Mouse (Mus musculus): Measurements from ENCODE around the gene Map1b. TPM values are rescaled to one million over a fixed set of nuclear protein-coding genes. Genes with fewer than 3 reads are reported as not detected.

The Map1b gene
- polyA plus RNA-seq, 1 experiment from 2014 or later: 43.7 TPM

GRCm38 (mm10) chr13:99539288-99539687, 22.9 kb upstream of the Map1b start:
- Histone ChIP-seq H3K9me3 (ENCODE audit: control insufficient read depth) (no peaks in the 10 kb centered on the region), H3K9ac (ENCODE audit: low read depth, low read length) (no peak overlapping the region), H3K4me2 (replicated peaks; ENCODE audit: low read depth) (no peak overlapping the region), H3K4me3 (ENCODE audit: low read depth, low read length) (no peak overlapping the region), H3K27ac (ENCODE audit: low read depth, low read length) (no peak overlapping the region), H3K36me3 (ENCODE audit: control insufficient read depth, insufficient read depth) (no peaks in the 10 kb centered on the region), H3K4me1 (replicated peaks; ENCODE audit: control insufficient read depth, insufficient read depth, low read length) (no peaks in the 10 kb centered on the region), H3K27me3 (replicated peaks; ENCODE audit: control insufficient read depth, insufficient read depth, low read length) (no peaks in the 10 kb centered on the region)
- ATAC-seq: no peak
- 39% methylated on average over 5 of the region's 5 CpGs for WGBS
- no peak for TF ChIP-seq CTCF (IDR thresholded peaks at IDR 0.05; ENCODE audit: low read depth)

- Histone ChIP-seq H3K4me1 (replicated peaks; ENCODE audit: control insufficient read depth, insufficient read depth, low read length) (no peaks in the 10 kb centered on the region), H3K9ac (ENCODE audit: low read depth, low read length) (no peak overlapping the region), H3K27me3 (replicated peaks; ENCODE audit: control insufficient read depth, insufficient read depth, low read length) (no peaks in the 10 kb centered on the region), H3K27ac (ENCODE audit: low read depth, low read length) (no peak overlapping the region), H3K9me3 (ENCODE audit: control insufficient read depth) (no peaks in the 10 kb centered on the region), H3K4me3 (ENCODE audit: low read depth, low read length) (no peak overlapping the region), H3K4me2 (replicated peaks; ENCODE audit: low read depth) (no peak overlapping the region), H3K36me3 (ENCODE audit: control insufficient read depth, insufficient read depth) (no peaks in the 10 kb centered on the region)
- WGBS: 93% methylated on average over 11 of the region's 11 CpGs
- TF ChIP-seq CTCF (IDR thresholded peaks at IDR 0.05; ENCODE audit: low read depth): no peak
- ATAC-seq: no peak
Observed at GRCm38 (mm10) chr13:99538851-99539250, 22.5 kb upstream of the Map1b start.

GRCm38 (mm10) chr13:99537908-99538513, 21.7 kb upstream of the Map1b start:
- Histone ChIP-seq H3K36me3 (ENCODE audit: control insufficient read depth, insufficient read depth) (no peaks in the 10 kb centered on the region), H3K9me3 (ENCODE audit: control insufficient read depth) (no peaks in the 10 kb centered on the region), H3K27me3 (replicated peaks; ENCODE audit: control insufficient read depth, insufficient read depth, low read length) (no peaks in the 10 kb centered on the region), H3K4me1 (replicated peaks; ENCODE audit: control insufficient read depth, insufficient read depth, low read length) (no peaks in the 10 kb centered on the region), H3K27ac (ENCODE audit: low read depth, low read length) (no peak overlapping the region), H3K9ac (ENCODE audit: low read depth, low read length) (no peak overlapping the region), H3K4me2 (replicated peaks; ENCODE audit: low read depth) (no peak overlapping the region), H3K4me3 (ENCODE audit: low read depth, low read length) (no peak overlapping the region)
- no peak for TF ChIP-seq CTCF (IDR thresholded peaks at IDR 0.05; ENCODE audit: low read depth)
- ATAC-seq: no peak
- 25% methylated on average over 8 of the region's 8 CpGs for WGBS

GRCm38 (mm10) chr13:99528456-99528855, 12.1 kb upstream of the Map1b start:
- WGBS: 81% methylated on average over 4 of the region's 4 CpGs
- Histone ChIP-seq H3K27me3 (replicated peaks; ENCODE audit: control insufficient read depth, insufficient read depth, low read length) (no peaks in the 10 kb centered on the region), H3K36me3 (ENCODE audit: control insufficient read depth, insufficient read depth) (no peaks in the 10 kb centered on the region), H3K27ac (ENCODE audit: low read depth, low read length) (no peak overlapping the region), H3K9me3 (ENCODE audit: control insufficient read depth) (no peaks in the 10 kb centered on the region), H3K4me3 (ENCODE audit: low read depth, low read length) (no peak overlapping the region), H3K4me1 (replicated peaks; ENCODE audit: control insufficient read depth, insufficient read depth, low read length) (no peaks in the 10 kb centered on the region), H3K4me2 (replicated peaks; ENCODE audit: low read depth) (no peak overlapping the region), H3K9ac (ENCODE audit: low read depth, low read length) (no peak overlapping the region)
- no peak for TF ChIP-seq CTCF (IDR thresholded peaks at IDR 0.05; ENCODE audit: low read depth)
- ATAC-seq: no peak

GRCm38 (mm10) chr13:99527936-99528335, 11.6 kb upstream of the Map1b start:
- Histone ChIP-seq H3K4me3 (ENCODE audit: low read depth, low read length) (no peak overlapping the region), H3K9me3 (ENCODE audit: control insufficient read depth) (no peaks in the 10 kb centered on the region), H3K27me3 (replicated peaks; ENCODE audit: control insufficient read depth, insufficient read depth, low read length) (no peaks in the 10 kb centered on the region), H3K4me2 (replicated peaks; ENCODE audit: low read depth) (no peak overlapping the region), H3K27ac (ENCODE audit: low read depth, low read length) (no peak overlapping the region), H3K36me3 (ENCODE audit: control insufficient read depth, insufficient read depth) (no peaks in the 10 kb centered on the region), H3K4me1 (replicated peaks; ENCODE audit: control insufficient read depth, insufficient read depth, low read length) (no peaks in the 10 kb centered on the region), H3K9ac (ENCODE audit: low read depth, low read length) (no peak overlapping the region)
- no peak for TF ChIP-seq CTCF (IDR thresholded peaks at IDR 0.05; ENCODE audit: low read depth)
- no peak for ATAC-seq

GRCm38 (mm10) chr13:99525491-99525890, 9.2 kb upstream of the Map1b start:
- Histone ChIP-seq H3K4me1 (replicated peaks; ENCODE audit: control insufficient read depth, insufficient read depth, low read length) (no peaks in the 10 kb centered on the region), H3K4me3 (ENCODE audit: low read depth, low read length) (no peak overlapping the region), H3K9me3 (ENCODE audit: control insufficient read depth) (no peaks in the 10 kb centered on the region), H3K27me3 (replicated peaks; ENCODE audit: control insufficient read depth, insufficient read depth, low read length) (no peaks in the 10 kb centered on the region), H3K4me2 (replicated peaks; ENCODE audit: low read depth) (no peak overlapping the region), H3K27ac (ENCODE audit: low read depth, low read length) (no peak overlapping the region), H3K36me3 (ENCODE audit: control insufficient read depth, insufficient read depth) (no peaks in the 10 kb centered on the region), H3K9ac (ENCODE audit: low read depth, low read length) (no peak overlapping the region)
- no peak for ATAC-seq
- TF ChIP-seq CTCF (IDR thresholded peaks at IDR 0.05; ENCODE audit: low read depth): no peak
- 73% methylated on average over 8 of the region's 8 CpGs for WGBS

- Histone ChIP-seq H3K27me3 (replicated peaks; ENCODE audit: control insufficient read depth, insufficient read depth, low read length) (peaks cover 11% of the 10 kb centered on the region; the same call in 1 of the 2 replicates), H3K27ac (ENCODE audit: low read depth, low read length) (no peak overlapping the region), H3K36me3 (ENCODE audit: control insufficient read depth, insufficient read depth) (no peaks in the 10 kb centered on the region), H3K4me2 (replicated peaks; ENCODE audit: low read depth) (no peak overlapping the region), H3K9ac (ENCODE audit: low read depth, low read length) (no peak overlapping the region), H3K4me3 (ENCODE audit: low read depth, low read length) (no peak overlapping the region), H3K9me3 (ENCODE audit: control insufficient read depth) (no peaks in the 10 kb centered on the region), H3K4me1 (replicated peaks; ENCODE audit: control insufficient read depth, insufficient read depth, low read length) (no peaks in the 10 kb centered on the region)
- WGBS: 93% methylated on average over 5 of the region's 5 CpGs
- no peak for ATAC-seq
- TF ChIP-seq CTCF (IDR thresholded peaks at IDR 0.05; ENCODE audit: low read depth): no peak
Observed at GRCm38 (mm10) chr13:99517836-99518235, 1.5 kb upstream of the Map1b start.
